Mouse (Mus musculus) stomach, postnatal 0 days (tissue): ENCODE measurements around the gene Gsto2. TPM values are rescaled to one million over a fixed set of nuclear protein-coding genes. Genes with fewer than 3 reads are reported as not detected.

Experiments used
- ATAC-seq: fragments of 200-750 bp; cut with Nextera tagmentation; 2 replicates; pipeline ENCODE4 v1.8.0; 2017; ENCODE audit not compliant: low FRiP score, low TSS enrichment
- DNase-seq: peaks from one replicate; pipeline ENCODE4 v3.0.0-alpha.2; 2016; ENCODE audit warnings: low spot score
- H3K27ac ChIP-seq: fragments of 300-500 bp; sonication (generic); replicated peaks from 2 replicates; pipeline ENCODE4 v1.5.1; 2014; ENCODE audit warnings: mild to moderate bottlenecking, control low read depth
- H3K27me3 ChIP-seq: fragments of 300-500 bp; sonication (generic); 2 replicates; pipeline ENCODE4 v1.6.1; 2014; ENCODE audit warnings: low read length; ENCODE audit not compliant: control insufficient read depth, insufficient read depth
- H3K36me3 ChIP-seq: fragments of 300-500 bp; sonication (generic); 2 replicates; pipeline ENCODE4 v1.6.1; 2014; ENCODE audit warnings: low read length, mixed read lengths; ENCODE audit not compliant: control insufficient read depth, insufficient read depth
- H3K4me1 ChIP-seq: fragments of 300-500 bp; sonication (generic); replicated peaks from 2 replicates; pipeline ENCODE4 v1.6.1; 2014; ENCODE audit warnings: antibody characterized with exemption; ENCODE audit not compliant: control insufficient read depth, insufficient read depth
- H3K4me2 ChIP-seq: fragments of 300-500 bp; sonication (generic); replicated peaks from 2 replicates; pipeline ENCODE4 v1.6.1; 2014; ENCODE audit warnings: low read depth, mild to moderate bottlenecking, control low read depth, moderate library complexity
- H3K4me3 ChIP-seq: fragments of 300-500 bp; sonication (generic); 2 replicates; pipeline ENCODE4 v1.5.1; 2014; ENCODE audit warnings: low read depth, low read length, control low read depth
- H3K9ac ChIP-seq: fragments of 300-500 bp; sonication (generic); 2 replicates; pipeline ENCODE4 v1.6.1; 2014; ENCODE audit warnings: mild to moderate bottlenecking, low read length, control low read depth, mixed read lengths
- H3K9me3 ChIP-seq: fragments of 300-500 bp; sonication (generic); 2 replicates; pipeline ENCODE4 v1.6.1; 2016; ENCODE audit warnings: low read length; ENCODE audit not compliant: control insufficient read depth
- CTCF ChIP-seq: IDR thresholded peaks from 2 replicates; pipeline ENCODE4 v1.5.1; 2016; ENCODE audit warnings: antibody characterized with exemption, low read depth, mild to moderate bottlenecking, moderate library complexity
- EP300 ChIP-seq: optimal IDR thresholded peaks from 2 replicates; pipeline ENCODE3; 2016; ENCODE audit warnings: antibody characterized with exemption
- WGBS: fragments of 180-500 bp; shearing (Covaris S2); extraction: QIAGEN DNeasy Blood & Tissue Kit; methylation state at CpG from one replicate; pipeline ENCODE4 v1.1.7; 2014; 5-methylcytosine and 5-hydroxymethylcytosine counted together
- polyA plus RNA-seq: library from polyadenylated mRNA; unstranded; fragments of >200 nt; fragmentation: Nextera tagmentation; extraction: Ambion mirVana; gene quantifications from 2 replicates; pipeline ENCODE4 v1.2.1, GENCODE M21; 2015

The Gsto2 gene
- polyA plus RNA-seq, 1 experiment from 2014 or later: 3.5 TPM

DNA sequence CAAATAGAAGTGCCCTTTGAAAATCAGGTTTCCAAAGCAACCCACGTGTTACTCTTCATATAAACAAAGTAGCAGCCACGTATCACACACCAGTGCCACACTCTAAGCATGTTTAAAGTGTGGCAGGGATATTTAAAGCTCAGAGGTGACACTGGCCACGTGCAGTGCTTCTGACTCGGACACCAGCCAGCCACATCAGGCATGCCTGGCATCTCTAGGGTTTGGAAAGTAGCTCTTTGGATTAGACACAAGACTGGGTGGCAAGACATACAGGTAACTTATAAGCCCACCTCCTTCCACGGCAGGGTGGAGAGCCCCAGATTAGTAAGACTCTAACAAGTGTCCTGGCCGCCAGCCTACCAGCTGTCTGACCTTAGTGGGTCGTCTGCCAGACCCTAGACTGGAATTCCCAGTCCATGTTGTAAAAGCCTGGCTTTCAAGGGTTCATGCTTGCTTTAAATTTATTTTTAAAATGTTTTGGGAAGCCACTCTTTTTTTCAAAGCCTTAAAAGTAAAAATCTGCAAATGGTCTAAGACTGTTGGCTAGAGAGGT is 19.9 kb downstream of the Gsto2 start:
- DNase-seq (no peak), ATAC-seq (no peak)
- Histone ChIP-seq H3K36me3 (no peaks in the 10 kb centered on the region), H3K9me3 (no peaks in the 10 kb centered on the region), H3K4me2 (no peak overlapping the region), H3K4me1 (no peaks in the 10 kb centered on the region), H3K9ac (no peak overlapping the region), H3K27me3 (no peaks in the 10 kb centered on the region), H3K4me3 (no peak overlapping the region), H3K27ac (no peak overlapping the region)
- TF ChIP-seq CTCF: no peak
- TF ChIP-seq EP300: no peak
- 48% methylated on average over 7 of the region's 7 CpGs for WGBS

DNA sequence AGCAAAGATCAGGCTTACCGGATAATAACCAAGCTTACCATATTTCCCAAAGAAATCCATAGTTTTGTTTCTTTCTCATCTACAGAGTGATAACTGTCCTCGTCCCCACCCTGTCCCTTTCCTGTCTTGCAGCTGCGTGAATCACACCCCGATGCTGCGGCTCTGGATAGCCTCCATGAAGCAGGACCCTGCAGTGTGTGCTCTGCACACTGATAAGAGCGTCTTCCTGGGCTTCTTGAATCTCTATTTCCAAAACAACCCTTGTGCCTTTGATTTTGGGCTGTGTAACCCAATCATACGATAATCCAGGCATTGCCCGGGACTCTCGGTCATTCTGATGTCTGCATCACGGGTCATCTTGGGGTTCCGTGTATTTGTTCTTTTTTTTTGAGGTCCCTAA is 20.6 kb downstream of the Gsto2 start:
- Histone ChIP-seq H3K27ac (no peak overlapping the region), H3K4me3 (no peak overlapping the region), H3K9ac (no peak overlapping the region), H3K27me3 (no peaks in the 10 kb centered on the region), H3K9me3 (no peaks in the 10 kb centered on the region), H3K36me3 (no peaks in the 10 kb centered on the region), H3K4me1 (no peaks in the 10 kb centered on the region), H3K4me2 (no peak overlapping the region)
- ATAC-seq (no peak), DNase-seq (no peak)
- 82% methylated on average over 11 of the region's 11 CpGs for WGBS
- TF ChIP-seq CTCF (no peak), EP300 (no peak)

DNA sequence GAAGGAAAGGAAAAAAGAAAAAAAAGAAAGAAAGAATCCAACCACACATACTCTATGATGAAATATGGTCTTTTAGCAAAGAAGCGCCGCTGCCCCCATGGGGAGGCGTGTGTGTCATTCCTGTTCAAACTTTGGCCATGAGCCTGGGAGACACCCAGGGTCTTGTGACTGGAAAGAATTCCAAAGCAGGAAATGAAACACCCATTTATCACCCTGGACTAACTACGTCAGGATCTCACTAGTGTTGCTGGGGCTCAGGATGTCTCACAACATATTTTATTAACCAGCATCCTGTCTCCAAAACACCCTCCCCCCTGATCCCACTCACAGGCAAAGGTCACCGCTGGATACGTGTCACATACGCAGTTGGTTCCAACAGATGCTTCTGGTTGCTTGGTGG is 21.3 kb downstream of the Gsto2 start:
- H3K27me3 ChIP-seq: no peaks in the 10 kb centered on the region
- DNase-seq: no peak
- H3K4me2 ChIP-seq: no peak overlapping the region
- ATAC-seq: 0 out of 2 replicates have a peak, but pooled peaks have one; percentile 30
- no peaks in the 10 kb centered on the region for H3K9me3 ChIP-seq
- no peak overlapping the region for H3K27ac ChIP-seq
- H3K4me3 ChIP-seq: no peak overlapping the region
- WGBS: 49% methylated on average over 7 of the region's 7 CpGs
- no peaks in the 10 kb centered on the region for H3K36me3 ChIP-seq
- no peak for TF ChIP-seq EP300
- TF ChIP-seq CTCF: 0 out of 2 replicates have a peak, but pooled peaks have one; percentile 23
- no peak overlapping the region for H3K9ac ChIP-seq
- peaks cover 3% of the 10 kb centered on the region; the same call in 1 of the 2 replicates for H3K4me1 ChIP-seq

DNA sequence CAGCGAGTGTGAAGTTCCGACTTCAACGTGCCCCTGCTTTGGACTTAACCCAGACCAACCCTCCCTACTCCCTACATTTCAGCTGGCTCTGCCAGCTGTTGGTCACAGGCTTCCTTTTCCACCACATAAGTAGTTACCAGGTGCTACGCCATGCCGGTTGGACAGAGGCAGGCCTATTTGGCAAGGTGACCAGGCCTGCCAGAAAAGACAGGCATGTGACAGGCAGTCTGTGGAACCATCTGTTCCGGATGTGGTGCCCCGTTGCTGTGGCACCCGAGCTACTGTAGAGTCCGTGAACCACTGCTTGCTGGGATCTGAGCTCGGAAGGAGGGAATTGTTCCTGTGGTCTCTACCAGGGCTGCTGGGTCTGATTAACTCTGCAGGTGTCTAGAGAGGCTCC is 22.1 kb downstream of the Gsto2 start:
- no peaks in the 10 kb centered on the region for H3K36me3 ChIP-seq
- H3K4me2 ChIP-seq: no peak overlapping the region
- ATAC-seq (no peak), DNase-seq (no peak)
- no peaks in the 10 kb centered on the region for H3K9me3 ChIP-seq
- no peak for TF ChIP-seq CTCF
- TF ChIP-seq EP300: no peak
- peaks cover 6% of the 10 kb centered on the region for H3K4me1 ChIP-seq
- H3K4me3 ChIP-seq: no peak overlapping the region
- H3K9ac ChIP-seq: no peak overlapping the region
- WGBS: 88% methylated on average over 10 of the region's 10 CpGs
- H3K27ac ChIP-seq: no peak overlapping the region
- H3K27me3 ChIP-seq: no peaks in the 10 kb centered on the region

DNA sequence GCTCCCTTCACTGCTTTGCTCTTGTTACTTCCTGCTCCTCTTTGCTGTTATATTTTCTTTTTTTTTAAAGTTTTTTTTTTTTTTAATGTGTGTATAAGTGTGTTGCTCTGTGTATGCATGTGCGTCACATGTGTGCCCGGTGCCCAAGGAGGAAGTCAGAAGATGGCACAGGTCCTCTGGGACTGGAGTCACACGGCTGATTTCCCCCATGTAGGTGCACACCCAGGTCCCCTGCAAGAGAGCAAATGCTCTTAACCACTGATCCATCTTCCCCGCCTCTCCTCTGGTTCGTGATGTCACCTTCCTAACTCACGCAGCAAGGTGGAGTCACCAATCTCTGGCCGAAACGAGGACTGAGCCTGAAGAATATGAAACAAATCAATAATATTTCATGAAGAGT is 22.7 kb downstream of the Gsto2 start:
- 85% methylated on average over 8 of the region's 8 CpGs for WGBS
- ATAC-seq: no peak

DNA sequence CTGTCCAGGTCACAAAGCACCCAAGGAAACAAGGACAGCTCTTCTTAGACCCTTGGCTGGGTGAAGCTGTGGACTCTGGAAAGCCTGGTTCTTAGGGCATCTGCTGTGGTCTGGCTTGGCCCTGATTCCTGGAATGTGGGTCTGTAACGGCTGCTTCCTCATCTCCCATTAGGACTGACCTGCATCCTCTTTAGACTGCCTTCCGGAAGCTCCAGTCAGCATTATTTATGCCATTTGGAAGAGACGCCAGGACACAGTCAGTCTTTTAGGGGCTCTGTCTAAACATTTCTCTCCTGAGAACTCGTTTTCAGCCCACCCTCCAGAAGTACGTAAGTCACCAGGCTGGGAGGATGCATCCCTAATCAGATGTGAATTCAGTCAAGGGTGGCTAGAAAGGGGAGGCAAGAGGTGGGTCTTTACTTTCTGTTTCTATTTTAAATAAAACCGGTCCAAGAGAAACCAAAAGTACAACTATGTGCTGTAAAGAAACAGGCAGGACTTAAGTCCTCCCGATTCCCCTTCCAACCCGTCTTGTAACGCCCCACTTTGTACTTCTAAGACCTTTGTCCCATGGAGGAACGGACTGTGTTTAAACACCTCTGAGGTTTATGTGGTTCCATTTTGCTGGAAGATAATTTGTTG is 25.3 kb downstream of the Gsto2 start:
- DNase-seq: no peak
- no peaks in the 10 kb centered on the region for H3K9me3 ChIP-seq
- no peaks in the 10 kb centered on the region for H3K27me3 ChIP-seq
- TF ChIP-seq EP300 (no peak), CTCF (no peak)
- H3K27ac ChIP-seq: peak overlapping the region; percentile 78
- 32% methylated on average over 10 of the region's 10 CpGs for WGBS
- no peak overlapping the region; the same call in 1 of the 2 replicates for H3K9ac ChIP-seq
- ATAC-seq: no peak; the same call in 1 of the 2 replicates
- peaks cover 8% of the 10 kb centered on the region for H3K4me1 ChIP-seq
- H3K36me3 ChIP-seq: no peaks in the 10 kb centered on the region
- H3K4me3 ChIP-seq: peak overlapping the region; percentile 17
- peak overlapping the region; percentile 41 for H3K4me2 ChIP-seq

More for the DNA sequence above, 22.7 kb downstream of the Gsto2 start:
- no peaks in the 10 kb centered on the region for H3K36me3 ChIP-seq
- TF ChIP-seq EP300 (no peak), CTCF (no peak)
- H3K9me3 ChIP-seq: no peaks in the 10 kb centered on the region
- H3K9ac ChIP-seq: no peak overlapping the region
- H3K4me3 ChIP-seq: no peak overlapping the region
- H3K27ac ChIP-seq: 0 out of 2 replicates have a peak overlapping the region, but pooled peaks have one; percentile 8
- DNase-seq: no peak
- H3K4me2 ChIP-seq: no peak overlapping the region
- H3K27me3 ChIP-seq: no peaks in the 10 kb centered on the region
- peaks cover 8% of the 10 kb centered on the region for H3K4me1 ChIP-seq
